Mouse (Mus musculus) limb, embryonic 11.5 days (tissue): ENCODE measurements around the gene Dnah7b. TPM values are rescaled to one million over a fixed set of nuclear protein-coding genes. Genes with fewer than 3 reads are reported as not detected.
"Not testable (repeated sequence)": the region's sequence is repeated elsewhere in the genome, so short reads cannot be mapped to it uniquely, and the experiment has no call there.

Experiments
- ATAC-seq: fragments of 200-750 bp; cut with Nextera tagmentation; 2 replicates; pipeline ENCODE4 v1.8.0; 2017; ENCODE audit warnings: low read depth; ENCODE audit not compliant: insufficient number of reproducible peaks, low FRiP score, low TSS enrichment
- DNase-seq: peaks from one replicate; pipeline ENCODE4 v3.0.0-alpha.2; 2015; ENCODE audit warnings: low spot score
- H3K27ac ChIP-seq: fragments of 300-500 bp; sonication (generic); replicated peaks from 2 replicates; pipeline ENCODE4 v1.5.1; 2014; ENCODE audit warnings: low read depth, mild to moderate bottlenecking, low read length
- H3K27me3 ChIP-seq: fragments of 300-500 bp; sonication (generic); 2 replicates; pipeline ENCODE4 v1.6.1; 2014; ENCODE audit warnings: mild to moderate bottlenecking, low read length, mixed read lengths; ENCODE audit not compliant: control insufficient read depth, insufficient read depth
- H3K36me3 ChIP-seq: fragments of 300-500 bp; sonication (generic); 2 replicates; pipeline ENCODE4 v1.6.1; 2014; ENCODE audit warnings: mild to moderate bottlenecking, low read length, moderate library complexity, mixed read lengths; ENCODE audit not compliant: control insufficient read depth, insufficient read depth
- H3K4me1 ChIP-seq: fragments of 300-500 bp; sonication (generic); 2 replicates; pipeline ENCODE4 v1.6.1; 2014; ENCODE audit warnings: low read length, mixed read lengths; ENCODE audit not compliant: control insufficient read depth, insufficient read depth
- H3K4me2 ChIP-seq: fragments of 300-500 bp; sonication (generic); 2 replicates; pipeline ENCODE4 v1.6.1; 2014; ENCODE audit warnings: low read depth, mild to moderate bottlenecking, moderate library complexity; ENCODE audit not compliant: severe bottlenecking
- H3K4me3 ChIP-seq: fragments of 300-500 bp; sonication (generic); 2 replicates; pipeline ENCODE4 v1.5.1; 2014; ENCODE audit warnings: low read depth, low read length
- H3K9ac ChIP-seq: fragments of 300-500 bp; sonication (generic); 2 replicates; pipeline ENCODE4 v1.6.1; 2014; ENCODE audit warnings: mild to moderate bottlenecking, low read length
- H3K9me3 ChIP-seq: fragments of 300-500 bp; sonication (generic); 2 replicates; pipeline ENCODE4 v1.6.1; 2016; ENCODE audit warnings: low read length; ENCODE audit not compliant: control insufficient read depth
- WGBS: fragments of 180-500 bp; shearing (Covaris S2); extraction: QIAGEN DNeasy Blood & Tissue Kit; methylation state at CpG from one replicate; pipeline ENCODE4 v1.1.7; 2014; 5-methylcytosine and 5-hydroxymethylcytosine counted together
- polyA plus RNA-seq: library from polyadenylated mRNA; unstranded; fragments of >200 nt; fragmentation: Nextera tagmentation; extraction: Ambion mirVana; gene quantifications from 2 replicates; pipeline ENCODE4 v1.2.1, GENCODE M21; 2014

Gene Dnah7b
- polyA plus RNA-seq, 1 experiment from 2014 or later, result 2.3 TPM

DNA sequence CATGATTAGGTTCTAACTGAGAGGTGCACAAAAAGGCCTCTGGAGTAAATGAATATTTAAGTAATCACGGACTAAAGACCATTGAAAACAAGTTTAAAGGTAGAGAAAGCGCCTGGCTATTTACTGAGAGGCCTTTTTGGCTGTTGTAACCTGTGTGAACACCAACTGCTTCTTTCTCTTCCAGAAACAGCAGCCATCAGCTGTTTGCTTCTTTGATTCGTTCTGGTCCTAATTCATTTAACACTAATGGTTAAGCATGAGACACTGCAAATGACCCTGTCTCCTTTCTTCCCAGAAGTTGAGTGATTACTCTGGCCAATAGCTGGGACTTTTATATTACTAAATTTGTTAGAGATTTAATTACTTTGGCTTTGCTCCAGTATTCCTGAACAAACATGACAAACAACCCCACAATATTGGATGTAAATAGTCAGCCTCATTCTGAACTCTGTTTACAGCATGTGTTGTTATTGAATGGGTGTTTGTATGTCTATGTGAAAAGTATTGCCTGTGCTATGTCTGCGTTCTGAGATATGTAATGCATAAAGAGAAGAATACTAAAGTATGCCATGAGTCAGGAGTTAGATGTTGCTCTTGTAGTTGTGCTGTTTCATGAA is 328.7 kb downstream of the Dnah7b start:
- H3K4me3 ChIP-seq, ATAC-seq, DNase-seq, H3K9me3 ChIP-seq, H3K4me1 ChIP-seq, H3K9ac ChIP-seq, H3K4me2 ChIP-seq, H3K27ac ChIP-seq, H3K27me3 ChIP-seq, H3K36me3 ChIP-seq: not testable (repeated sequence)
- WGBS, result 70% methylated on average over 3 of the region's 4 CpGs

DNA sequence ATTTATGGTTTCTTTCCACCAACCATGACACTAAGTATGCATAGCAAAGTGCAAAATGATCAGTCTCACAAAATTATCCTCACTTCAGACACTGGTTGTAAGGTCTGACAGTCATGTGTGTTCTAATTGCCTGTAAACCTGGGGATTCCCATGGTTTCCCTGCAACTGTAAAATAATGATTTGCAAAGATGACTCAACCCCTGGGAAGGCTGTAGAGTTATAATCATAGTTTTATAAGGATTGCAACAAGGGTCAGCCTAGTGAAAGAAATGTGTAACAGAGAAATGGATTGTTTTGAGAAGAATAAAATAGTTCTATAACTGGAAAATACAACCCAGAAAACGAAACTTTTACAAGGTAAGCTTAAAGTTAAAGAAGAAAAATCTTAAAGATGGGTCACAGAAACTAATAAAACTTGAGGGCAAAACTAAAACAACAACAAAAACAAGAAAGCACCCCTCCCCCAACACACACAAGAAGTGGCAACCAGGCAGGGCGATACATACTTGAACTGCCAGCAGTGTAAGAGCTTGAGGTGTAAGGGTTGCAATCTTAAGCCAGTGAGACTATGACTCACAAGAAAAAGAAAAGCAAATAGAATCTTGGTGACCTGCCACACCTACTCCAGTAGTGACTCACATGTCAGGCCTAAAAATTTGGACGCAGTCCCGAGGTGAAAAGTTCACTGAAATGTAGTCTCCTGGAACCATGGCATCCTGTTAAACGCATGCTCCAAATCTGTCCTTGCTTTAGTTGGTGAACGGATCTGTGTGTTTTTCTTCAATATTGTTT is 342.4 kb downstream of the Dnah7b start:
- H3K27ac ChIP-seq, result no peak overlapping the region
- 83% methylated on average over 6 of the region's 6 CpGs for WGBS
- H3K4me3 ChIP-seq, result no peak overlapping the region
- no peak overlapping the region for H3K9ac ChIP-seq
- H3K27me3 ChIP-seq, result no peaks in the 10 kb centered on the region
- no peaks in the 10 kb centered on the region for H3K9me3 ChIP-seq
- H3K4me2 ChIP-seq, result no peak overlapping the region
- ATAC-seq (no peak), DNase-seq (no peak)
- H3K4me1 ChIP-seq, result no peaks in the 10 kb centered on the region
- no peaks in the 10 kb centered on the region for H3K36me3 ChIP-seq

DNA sequence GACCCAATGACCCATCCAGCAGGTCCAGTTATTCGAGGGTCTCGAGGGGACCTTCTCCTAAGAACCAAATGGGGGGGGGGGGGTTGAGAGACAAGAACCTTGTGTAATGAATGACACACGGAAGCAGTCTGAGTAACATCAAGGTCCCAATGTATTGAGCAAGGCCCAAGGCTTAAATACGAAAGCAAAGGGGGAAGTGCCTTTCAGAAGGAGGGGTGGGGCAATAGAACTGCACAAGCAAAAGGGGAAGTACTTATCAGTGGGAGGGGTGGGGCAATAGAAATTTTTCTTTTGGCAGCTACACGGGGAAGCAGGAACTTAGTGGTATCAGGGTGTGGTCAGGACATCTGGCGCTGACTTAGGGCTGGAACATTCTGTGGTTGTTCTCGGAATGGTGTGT is 348.7 kb downstream of the Dnah7b start:
- H3K27me3 ChIP-seq, H3K9ac ChIP-seq, H3K9me3 ChIP-seq, H3K27ac ChIP-seq, H3K4me2 ChIP-seq, H3K4me1 ChIP-seq, DNase-seq, H3K36me3 ChIP-seq, H3K4me3 ChIP-seq, ATAC-seq: not testable (repeated sequence)
- 91% methylated on average over 7 of the region's 7 CpGs for WGBS

DNA sequence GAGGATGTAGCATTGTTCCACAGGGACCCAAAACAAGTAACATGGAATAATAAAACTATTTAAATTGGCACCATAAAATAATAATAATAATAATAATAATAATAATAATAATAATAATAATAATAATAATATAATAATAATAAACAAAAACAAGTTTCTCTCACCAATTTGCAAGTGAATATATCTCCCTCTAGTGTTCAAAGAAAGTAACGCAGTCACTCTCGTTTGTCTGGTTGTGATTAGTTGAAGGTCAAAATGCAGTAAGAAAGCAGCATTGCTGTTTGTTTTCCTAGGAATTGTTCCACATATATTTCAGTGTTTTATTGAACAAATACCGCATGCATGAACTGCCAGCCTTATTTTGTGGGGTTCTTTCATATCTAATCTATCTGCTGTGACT is 350.8 kb downstream of the Dnah7b start:
- not testable (repeated sequence) for DNase-seq, H3K27ac ChIP-seq

DNA sequence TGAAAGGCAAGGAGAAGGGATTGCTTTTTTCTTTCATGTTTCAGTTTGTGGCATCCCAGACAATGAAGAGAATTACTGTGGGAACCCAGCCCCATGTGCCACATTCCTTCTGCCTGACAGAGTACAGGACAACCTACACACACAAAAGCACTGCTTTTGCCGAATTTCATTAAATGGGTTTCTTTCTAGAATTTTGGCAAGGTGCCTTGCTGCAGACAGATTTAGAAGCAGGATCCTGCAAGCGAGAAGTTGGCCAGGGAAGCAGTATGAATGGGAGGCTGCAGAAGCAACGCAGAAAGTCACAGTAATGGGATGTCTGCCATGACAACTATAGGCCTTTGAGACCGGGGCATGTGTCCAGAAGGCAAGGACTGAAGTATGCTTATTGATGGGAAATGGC is 352.9 kb downstream of the Dnah7b start:
- H3K9ac ChIP-seq, H3K27me3 ChIP-seq, H3K4me3 ChIP-seq, DNase-seq, H3K4me2 ChIP-seq, H3K9me3 ChIP-seq, H3K27ac ChIP-seq, H3K36me3 ChIP-seq, ATAC-seq, H3K4me1 ChIP-seq: not testable (repeated sequence)
- 86% methylated on average over 3 of the region's 4 CpGs for WGBS

More for the DNA sequence above, 350.8 kb downstream of the Dnah7b start:
- H3K36me3 ChIP-seq, H3K4me3 ChIP-seq, H3K9ac ChIP-seq, H3K9me3 ChIP-seq, H3K4me2 ChIP-seq, H3K27me3 ChIP-seq, H3K4me1 ChIP-seq, ATAC-seq: not testable (repeated sequence)
- WGBS, result 19% methylated on average over 3 of the region's 3 CpGs

Other genes with a start within 250 kb of the Dnah7b start
- not detected in 2 replicates for gene Gm5269, start 176.0 kb upstream of the Dnah7b start, polyA plus RNA-seq
- gene Slc40a1, start 139.8 kb upstream of the Dnah7b start, polyA plus RNA-seq, result 7.6 and 8.4 TPM in 2 replicates